Mouse (Mus musculus): ENCODE results near the gene Oasl1.

Oasl1 gene

DNA sequence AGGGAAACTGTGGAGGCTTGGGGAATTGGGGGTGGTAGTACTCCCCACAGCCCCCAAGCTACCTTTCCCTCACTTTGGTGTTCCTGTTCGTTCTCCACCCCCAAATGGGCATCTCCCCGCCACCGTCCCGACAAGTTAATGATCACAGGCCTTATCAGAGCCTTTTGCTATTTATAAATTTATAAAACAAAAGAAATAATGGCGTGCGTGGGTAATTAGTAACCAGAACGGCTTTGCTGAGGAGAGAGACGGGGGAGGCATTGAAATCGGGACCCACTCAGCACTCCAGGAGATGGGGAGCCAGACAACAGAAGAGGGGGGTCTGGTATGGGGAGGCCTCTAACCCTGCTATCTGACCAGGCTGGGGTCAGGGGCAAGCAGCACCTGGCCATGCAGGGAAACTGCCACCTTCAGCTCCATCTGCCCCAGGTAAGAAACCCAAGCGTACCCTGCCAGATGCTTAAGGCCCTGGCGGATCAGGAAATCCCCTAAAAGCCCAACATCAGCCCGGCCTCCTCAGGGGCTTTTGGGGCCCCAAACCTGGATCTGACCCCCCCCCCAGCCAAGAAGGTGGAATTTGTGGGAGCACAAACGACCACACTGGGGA, 46.7 kb downstream of the Oasl1 start:
- DNase-seq: no peak

DNA sequence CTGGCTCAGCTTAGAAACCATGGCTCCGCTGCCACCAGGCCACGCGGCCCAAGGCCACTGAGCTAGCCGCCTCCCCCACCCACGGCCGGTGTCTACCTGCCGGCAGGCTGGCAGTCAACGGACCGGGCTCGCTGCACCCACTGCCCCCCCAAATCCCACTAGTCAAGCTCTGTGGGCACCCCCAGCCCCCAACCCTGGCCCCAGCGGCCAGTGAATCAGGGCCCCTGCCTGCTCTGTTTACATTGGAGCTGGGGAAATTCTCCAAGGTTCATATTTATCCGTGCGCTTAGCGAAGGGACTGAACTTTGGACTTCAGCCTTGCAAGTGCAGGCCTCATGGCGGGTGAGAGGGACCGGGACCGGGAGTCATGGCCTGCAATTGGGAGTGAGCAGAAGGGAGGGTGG, 47.8 kb downstream of the Oasl1 start, which contains the start of gene Hnf1a:
Gene Hnf1a (minus strand): TSS at position 271 of the 404 bp plus-strand sequence.
- DNase-seq: no peak

DNA sequence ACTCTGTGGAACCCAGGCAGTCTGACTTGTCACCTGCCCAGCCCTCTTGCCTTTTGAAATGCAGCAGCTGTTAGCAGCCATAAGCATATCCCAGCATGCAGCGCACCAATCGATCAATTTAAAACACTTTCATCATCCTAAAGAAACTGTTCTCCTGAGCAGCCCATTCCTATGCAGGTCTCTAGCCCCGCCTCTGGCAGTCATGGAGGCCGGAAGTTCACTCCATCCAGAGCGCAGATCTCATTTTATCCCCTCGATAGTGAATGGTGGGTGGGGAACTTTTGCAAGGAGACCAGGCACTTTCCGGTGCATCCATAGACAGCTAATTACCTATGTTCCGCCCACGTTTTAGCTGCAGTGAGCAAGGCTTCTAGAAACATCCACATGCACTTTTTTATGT, 49.2 kb downstream of the Oasl1 start:
- no peak for DNase-seq

DNA sequence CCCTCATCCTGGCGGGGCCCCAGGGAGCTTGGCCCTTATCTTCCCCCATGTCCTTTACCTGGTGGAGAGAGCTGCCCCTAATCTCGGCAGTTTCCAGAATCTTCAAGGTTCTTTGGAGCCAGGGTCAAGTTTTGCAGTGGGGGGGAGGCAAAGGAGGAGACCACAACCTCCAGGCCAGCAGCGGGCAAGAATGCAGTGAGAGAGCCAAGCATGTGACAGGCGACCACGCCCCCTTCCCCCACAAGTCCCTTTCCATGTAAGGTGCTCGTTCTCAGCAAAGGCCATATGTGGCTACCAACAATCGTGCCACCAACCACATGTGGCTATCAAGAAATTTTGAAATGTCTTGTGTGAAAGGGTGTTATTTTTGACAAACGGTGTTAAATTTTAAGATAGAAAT, 50.1 kb downstream of the Oasl1 start:
- DNase-seq: no peak

DNA sequence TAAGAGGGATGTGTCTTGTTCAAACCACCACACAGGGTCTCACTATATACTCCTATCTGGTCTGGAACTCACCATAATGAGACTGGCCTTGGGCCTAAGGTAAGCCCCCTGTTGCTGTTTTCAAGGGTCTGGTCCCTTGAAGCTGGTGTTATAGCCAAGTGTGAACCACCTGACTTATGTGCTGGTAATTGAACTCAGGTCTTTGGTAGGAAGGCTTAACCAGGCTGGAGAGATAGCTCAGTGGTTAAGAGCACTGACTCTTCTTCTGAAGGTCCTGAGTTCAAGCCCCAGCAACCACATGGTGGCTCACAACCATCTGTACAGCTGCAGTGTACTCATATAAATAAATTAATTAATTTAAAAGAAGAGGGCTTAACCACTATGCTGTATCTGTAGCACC, 53.9 kb downstream of the Oasl1 start:
- DNase-seq: no peak

DNA sequence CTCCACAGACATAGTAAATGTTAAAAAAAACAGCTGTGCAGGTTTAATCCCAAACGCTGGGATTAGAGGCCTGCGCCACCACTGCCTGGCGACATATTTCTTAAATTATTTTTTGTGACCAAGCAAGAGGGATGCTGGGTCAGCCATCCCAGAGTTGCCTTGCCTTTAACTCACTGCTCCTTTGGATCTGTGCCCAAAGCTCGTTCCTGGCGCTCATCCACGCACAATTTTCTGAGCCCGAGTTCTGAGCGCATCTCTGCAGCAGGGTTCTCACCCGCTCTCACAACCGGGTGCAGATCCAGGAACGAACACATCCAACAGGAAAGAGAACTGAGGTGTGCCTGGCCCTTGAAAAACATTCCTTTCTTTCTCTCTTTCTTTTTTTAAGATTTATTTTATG, 55.4 kb downstream of the Oasl1 start:
- DNase-seq: peak; percentile 56 to 71

DNA sequence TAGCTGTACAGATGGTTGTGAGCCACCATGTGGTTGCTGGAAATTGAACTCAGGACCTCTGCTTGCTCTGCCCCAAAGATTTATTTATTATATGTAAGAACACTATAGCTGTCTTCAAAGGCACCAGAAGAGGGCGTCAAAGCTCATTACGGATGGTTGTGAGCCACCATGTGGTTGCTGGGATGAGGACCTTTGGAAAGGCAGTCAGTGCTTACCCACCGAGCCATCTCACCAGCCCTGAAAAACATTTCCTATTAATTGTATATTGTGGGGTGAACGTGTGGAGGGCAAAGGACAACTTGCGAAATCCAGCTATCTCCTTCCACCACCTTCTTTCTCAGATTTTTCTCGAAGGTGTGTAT, 55.8 kb downstream of the Oasl1 start:
- no peak for DNase-seq

DNA sequence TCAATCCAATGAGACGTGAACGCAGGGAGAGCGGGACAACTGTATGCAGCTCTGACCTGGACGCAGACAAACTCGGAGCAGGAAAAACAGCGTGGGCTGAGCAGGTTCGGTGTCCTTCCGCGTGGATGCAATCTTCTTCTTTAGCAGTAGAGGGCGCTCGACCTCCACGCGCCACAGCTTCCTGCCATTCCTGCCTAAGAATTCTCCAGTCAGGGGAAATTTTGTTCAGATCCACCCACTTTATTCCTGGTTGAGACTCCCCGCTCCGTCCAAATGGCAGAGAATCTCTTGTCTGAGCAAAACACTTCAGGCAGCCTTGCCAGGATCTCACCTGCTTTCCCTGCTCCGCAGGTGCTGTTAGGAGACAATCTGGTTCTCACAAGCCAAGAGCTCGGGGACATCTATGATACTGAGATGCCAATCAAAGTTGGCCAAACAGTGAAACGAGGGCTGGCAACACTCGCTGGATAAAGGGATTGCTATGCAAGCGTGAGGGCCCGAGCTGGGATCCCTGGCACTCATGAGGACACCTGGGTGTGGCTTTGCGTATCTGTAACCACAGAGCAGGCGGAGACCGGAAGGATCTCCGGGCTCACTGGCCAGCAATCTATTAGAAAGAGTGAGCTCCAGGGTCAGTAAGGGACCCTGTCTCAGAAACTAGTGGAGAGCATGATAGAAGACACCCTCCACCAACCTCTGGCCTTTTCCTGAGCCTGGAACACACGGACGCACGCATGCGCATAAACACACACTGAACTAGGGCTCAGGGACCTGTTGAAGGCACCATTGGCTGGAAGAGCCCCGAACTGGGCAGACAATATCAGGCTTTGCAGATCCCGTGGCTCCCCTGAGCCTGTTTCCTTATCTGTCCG, 56.4 kb downstream of the Oasl1 start:
- DNase-seq: peak; percentile 80 to 90

DNA sequence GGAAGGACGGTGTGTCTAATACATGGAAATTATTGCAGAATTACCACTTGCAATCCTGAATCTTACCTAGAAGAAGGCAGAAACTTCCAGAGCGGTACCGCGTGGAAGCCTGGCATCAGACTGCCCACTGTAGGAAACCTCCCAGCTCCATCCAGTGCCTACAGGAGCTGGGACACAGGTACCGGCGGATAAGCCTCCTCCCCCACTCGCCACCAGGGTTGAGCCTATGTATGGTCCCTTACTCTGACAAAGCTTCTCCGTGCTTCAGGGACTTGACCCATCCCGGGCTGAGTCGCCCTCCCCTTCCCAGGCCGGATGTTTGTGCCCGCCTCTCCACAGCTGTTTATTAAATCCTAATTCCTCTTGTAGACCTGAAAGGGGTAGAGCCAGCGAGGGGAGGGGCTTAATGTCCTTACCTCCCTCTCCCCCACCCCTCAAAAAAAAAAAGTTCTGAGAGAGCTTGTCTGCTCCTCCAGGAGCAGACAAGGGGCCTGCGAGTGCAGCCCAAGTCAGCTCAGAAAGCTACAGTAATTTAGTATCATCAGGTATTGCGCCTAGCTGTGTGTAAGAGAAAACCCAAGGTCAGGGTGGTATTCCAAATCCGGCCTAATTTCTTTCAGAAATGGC, 57.2 kb downstream of the Oasl1 start:
- no peak for DNase-seq

DNA sequence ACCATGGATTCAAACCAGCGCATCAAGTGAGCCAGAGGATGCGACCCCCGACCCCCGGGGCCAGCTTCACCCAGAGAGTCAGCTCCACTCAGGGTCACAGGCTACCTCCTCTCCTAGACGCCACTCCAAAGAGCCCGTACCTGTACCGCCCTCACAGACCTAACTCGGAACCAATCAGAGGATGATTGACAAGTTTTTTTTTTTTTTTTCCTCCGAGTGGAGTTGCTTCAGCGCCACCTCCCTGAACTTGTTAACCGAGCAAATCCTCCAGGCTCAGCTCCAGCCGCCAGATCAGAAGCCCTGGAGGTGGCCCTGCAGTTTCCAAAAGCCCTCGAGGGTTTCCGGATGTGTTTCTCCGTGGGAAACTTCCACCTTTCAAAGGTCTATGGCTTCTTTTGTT, 59.0 kb downstream of the Oasl1 start:
- DNase-seq: no peak

DNA sequence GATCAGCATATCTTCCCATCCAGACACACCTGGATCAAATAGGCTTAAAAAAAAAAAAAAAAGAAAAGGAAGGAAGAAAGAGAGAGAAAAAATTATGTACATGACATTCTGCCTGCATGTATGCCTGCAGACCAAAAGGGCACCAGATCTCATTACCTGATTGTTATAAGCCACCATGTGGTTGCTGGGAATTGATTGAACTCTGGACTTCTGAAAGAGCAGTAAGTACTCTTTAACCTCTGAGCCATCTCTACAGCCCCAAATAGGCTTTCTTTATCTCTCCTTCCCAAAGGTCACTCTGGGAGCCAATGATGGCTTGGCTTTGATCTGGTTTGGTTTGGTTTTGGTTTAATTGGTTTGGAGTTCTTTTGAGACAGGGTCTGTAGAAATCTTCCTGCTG, 62.0 kb downstream of the Oasl1 start:
- no peak for DNase-seq

Data from cerebellum, postnatal 14 days (tissue).